Mouse (Mus musculus) cerebellum, adult 2 months (tissue): ENCODE measurements around the gene Galns. TPM values are rescaled to one million over a fixed set of nuclear protein-coding genes. Genes with fewer than 3 reads are reported as not detected.

ENCODE experiments used
- DNase-seq, 2 experiments: peaks; one replicate each; pipeline ENCODE4 v3.0.0; 2021
- H3K27ac ChIP-seq: fragments of 200-500 bp; 2 replicates; pipeline ENCODE4 v1.5.1; 2012; ENCODE audit warnings: low read length, control low read depth, inconsistent platforms; ENCODE audit not compliant: insufficient read depth
- H3K27me3 ChIP-seq: fragments of 200-500 bp; 2 replicates; pipeline ENCODE4 v1.6.1; 2012; ENCODE audit warnings: inconsistent platforms, mild to moderate bottlenecking, low read length, moderate library complexity; ENCODE audit not compliant: control insufficient read depth, insufficient read depth
- H3K4me1 ChIP-seq: fragments of 200-500 bp; 2 replicates; pipeline ENCODE4 v1.6.1; 2011; ENCODE audit warnings: low read length; ENCODE audit not compliant: control insufficient read depth, insufficient read depth
- H3K4me3 ChIP-seq: fragments of 200-500 bp; replicated peaks from 2 replicates; pipeline ENCODE3; 2011; ENCODE audit warnings: mild to moderate bottlenecking, low read depth, low read length, control low read depth; ENCODE audit not compliant: insufficient read depth
- CTCF ChIP-seq: fragments of 200-500 bp; IDR thresholded peaks from 2 replicates; pipeline ENCODE4 v1.5.1; 2011; ENCODE audit warnings: low read depth, mild to moderate bottlenecking, control low read depth, low read length, moderate library complexity, borderline replicate concordance; ENCODE audit not compliant: insufficient read depth
- POLR2A ChIP-seq: fragments of 200-500 bp; IDR thresholded peaks from 2 replicates; pipeline ENCODE4 v1.6.1; 2011; ENCODE audit warnings: low read length, control low read depth, borderline replicate concordance; ENCODE audit not compliant: insufficient read depth
- WGBS: fragments of 180-500 bp; shearing (Covaris S2); methylation state at CpG from one replicate; pipeline ENCODE4 v1.1.7; 2018; 5-methylcytosine and 5-hydroxymethylcytosine counted together
- polyA plus RNA-seq: library from polyadenylated mRNA; depleted of rRNA; stranded (reverse); fragments of >200 nt; gene quantifications from 2 replicates; pipeline ENCODE4 v1.2.3, GENCODE M21; 2012

Gene Galns
- polyA plus RNA-seq, 1 experiment: 8.7 TPM

GRCm38 (mm10) chr8:122548891-122549439, 62.3 kb downstream of the Galns start:
- TF ChIP-seq CTCF (no peak), POLR2A (no peak)
- no peak for DNase-seq
- Histone ChIP-seq H3K27ac (no peak overlapping the region), H3K4me1 (0 out of 2 replicates have a peak, but pooled peaks cover 3% of the 10 kb centered on the region), H3K4me3 (no peak overlapping the region), H3K27me3 (no peaks in the 10 kb centered on the region; the same call in 1 of the 2 replicates)
- WGBS: 83% methylated on average over 3 of the region's 3 CpGs

- 85% methylated on average over 13 of the region's 13 CpGs for WGBS
- DNase-seq: no peak
- Histone ChIP-seq H3K4me3 (no peak overlapping the region), H3K27me3 (no peaks in the 10 kb centered on the region; the same call in 1 of the 2 replicates), H3K27ac (no peak overlapping the region), H3K4me1 (0 out of 2 replicates have a peak, but pooled peaks cover 3% of the 10 kb centered on the region)
- TF ChIP-seq POLR2A (no peak), CTCF (no peak)
Observed at GRCm38 (mm10) chr8:122548331-122548730, 62.9 kb downstream of the Galns start.

GRCm38 (mm10) chr8:122547815-122548214, 63.4 kb downstream of the Galns start:
- no peak for TF ChIP-seq POLR2A
- no peak for TF ChIP-seq CTCF
- Histone ChIP-seq H3K4me3 (no peak overlapping the region), H3K27ac (no peak overlapping the region), H3K27me3 (no peaks in the 10 kb centered on the region; the same call in 1 of the 2 replicates), H3K4me1 (0 out of 2 replicates have a peak, but pooled peaks cover 3% of the 10 kb centered on the region)
- DNase-seq: no peak
- 66% methylated on average over 5 of the region's 5 CpGs for WGBS

- Histone ChIP-seq H3K4me3 (no peak overlapping the region), H3K27ac (no peak overlapping the region), H3K27me3 (no peaks in the 10 kb centered on the region; the same call in 1 of the 2 replicates), H3K4me1 (0 out of 2 replicates have a peak, but pooled peaks cover 3% of the 10 kb centered on the region)
- WGBS: 52% methylated on average over 24 of the region's 24 CpGs
- no peak for DNase-seq
- no peak for TF ChIP-seq POLR2A
- TF ChIP-seq CTCF: no peak
Observed at GRCm38 (mm10) chr8:122546811-122547453, 64.3 kb downstream of the Galns start.

- 0 out of 2 replicates have a peak, but pooled peaks cover 3% of the 10 kb centered on the region for H3K4me1 ChIP-seq
- H3K4me3 ChIP-seq: no peak overlapping the region
- H3K27me3 ChIP-seq: no peaks in the 10 kb centered on the region; the same call in 1 of the 2 replicates
- DNase-seq: no peak
- 89% methylated on average over 7 of the region's 7 CpGs for WGBS
- TF ChIP-seq CTCF (no peak), POLR2A (no peak)
- no peak overlapping the region for H3K27ac ChIP-seq
Observed at GRCm38 (mm10) chr8:122546066-122546755, 65.1 kb downstream of the Galns start.

- no peak overlapping the region for H3K27ac ChIP-seq
- H3K4me3 ChIP-seq: no peak overlapping the region
- 0 out of 2 replicates have a peak, but pooled peaks cover 3% of the 10 kb centered on the region for H3K4me1 ChIP-seq
- 93% methylated on average over 8 of the region's 8 CpGs for WGBS
- no peaks in the 10 kb centered on the region for H3K27me3 ChIP-seq
- no peak for DNase-seq
- TF ChIP-seq CTCF: no peak
- no peak for TF ChIP-seq POLR2A
Observed at GRCm38 (mm10) chr8:122544138-122544537, 67.1 kb downstream of the Galns start.

GRCm38 (mm10) chr8:122538310-122539076, 72.8 kb downstream of the Galns start:
- Histone ChIP-seq H3K27me3 (no peaks in the 10 kb centered on the region), H3K4me3 (no peak overlapping the region), H3K27ac (no peak overlapping the region), H3K4me1 (no peaks in the 10 kb centered on the region)
- 83% methylated on average over 9 of the region's 9 CpGs for WGBS
- no peak for DNase-seq
- TF ChIP-seq POLR2A (no peak), CTCF (no peak)
